Mouse (Mus musculus): ENCODE measurements around the gene Tmem63a.

DNA sequence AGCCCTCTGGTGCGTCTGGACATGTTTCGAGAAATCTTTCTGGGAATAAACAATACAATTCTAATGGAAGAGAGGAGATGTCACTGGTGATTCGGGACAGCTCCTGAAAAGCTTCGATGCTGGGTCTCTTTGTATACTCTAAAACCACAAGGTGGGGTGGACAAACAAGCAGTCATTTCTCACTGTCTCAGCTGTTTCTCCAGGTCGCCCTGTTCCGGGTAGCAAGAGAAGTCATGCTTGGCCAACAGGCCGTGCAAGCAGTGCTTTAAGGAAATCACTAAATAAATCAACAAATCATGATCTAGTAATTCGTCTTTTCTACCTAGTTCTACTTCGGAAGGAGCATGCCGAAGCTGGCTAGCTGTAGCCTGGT lies 38.5 kb upstream of the Tmem63a start:
- TF ChIP-seq POLR2A (IDR thresholded peaks at IDR 0.05; ENCODE audit: extremely low read depth, insufficient read depth, low read length): no peak
- TF ChIP-seq CTCF (IDR thresholded peaks at IDR 0.05; ENCODE audit: extremely low read depth, insufficient read depth, low read length): no peak
